Mouse (Mus musculus): Measurements from ENCODE around the gene Tcf25. TPM values are rescaled to one million over a fixed set of nuclear protein-coding genes. Genes with fewer than 3 reads are reported as not detected.

The Tcf25 gene
- polyA plus RNA-seq, 1 experiment: 659 TPM

GRCm38 (mm10) chr8:123404521-123404920 lies 31.0 kb downstream of the Tcf25 start:
- TF ChIP-seq POLR2A (IDR thresholded peaks at IDR 0.05; ENCODE audit: extremely low read depth, insufficient read depth, low read length) (no peak), CTCF (IDR thresholded peaks at IDR 0.05; ENCODE audit: extremely low read depth, insufficient read depth, low read length) (no peak)
- Histone ChIP-seq H3K4me1 (ENCODE audit: control insufficient read depth, insufficient read depth, low read length) (no peaks in the 10 kb centered on the region), H3K27ac (ENCODE audit: insufficient read depth, low read length) (no peak overlapping the region), H3K4me3 (ENCODE audit: insufficient read depth, low read length) (no peak overlapping the region)

DNA sequence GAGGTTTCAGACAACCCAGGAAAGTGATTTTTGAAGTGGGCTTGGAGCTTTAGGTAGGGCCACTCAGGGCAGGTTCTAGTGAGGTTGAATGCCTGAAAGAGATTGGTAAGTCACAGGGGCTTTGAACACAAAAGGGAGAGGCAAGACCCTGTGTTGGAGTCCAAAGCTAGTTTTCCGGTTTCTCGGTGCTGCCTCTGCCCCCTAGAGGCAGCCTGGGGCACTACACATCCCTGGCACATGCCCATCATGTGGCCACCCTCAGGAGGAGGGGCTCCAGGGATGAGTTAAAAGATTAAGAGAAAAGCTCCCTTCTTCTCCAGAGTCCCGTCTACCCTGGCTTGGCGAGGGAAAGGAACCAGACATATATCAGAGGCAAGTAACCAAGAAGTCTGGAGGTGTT lies 33.2 kb downstream of the Tcf25 start, which contains the start of gene Mc1r:
Mc1r (plus strand) TSS at position 322 of the 400 bp plus-strand sequence.
- H3K4me3 ChIP-seq (ENCODE audit: insufficient read depth, low read length): no peak within 1 kb of the TSS
- peaks cover 4% of the 10 kb centered on the region; the same call in 1 of the 2 replicates for H3K4me1 ChIP-seq (ENCODE audit: control insufficient read depth, insufficient read depth, low read length)
- TF ChIP-seq CTCF (IDR thresholded peaks at IDR 0.05; ENCODE audit: extremely low read depth, insufficient read depth, low read length) (peak; percentile 88), POLR2A (IDR thresholded peaks at IDR 0.05; ENCODE audit: extremely low read depth, insufficient read depth, low read length) (no peak)
- no peak within 1 kb of the TSS for H3K27ac ChIP-seq (ENCODE audit: insufficient read depth, low read length)

- no peak for TF ChIP-seq POLR2A (IDR thresholded peaks at IDR 0.05; ENCODE audit: extremely low read depth, insufficient read depth, low read length)
- TF ChIP-seq CTCF (IDR thresholded peaks at IDR 0.05; ENCODE audit: extremely low read depth, insufficient read depth, low read length): no peak
- H3K27ac ChIP-seq (ENCODE audit: insufficient read depth, low read length): no peak overlapping the region
- peaks cover 4% of the 10 kb centered on the region; the same call in 1 of the 2 replicates for H3K4me1 ChIP-seq (ENCODE audit: control insufficient read depth, insufficient read depth, low read length)
- no peak overlapping the region for H3K4me3 ChIP-seq (ENCODE audit: insufficient read depth, low read length)
Observed at GRCm38 (mm10) chr8:123407612-123408011, 34.1 kb downstream of the Tcf25 start.

DNA sequence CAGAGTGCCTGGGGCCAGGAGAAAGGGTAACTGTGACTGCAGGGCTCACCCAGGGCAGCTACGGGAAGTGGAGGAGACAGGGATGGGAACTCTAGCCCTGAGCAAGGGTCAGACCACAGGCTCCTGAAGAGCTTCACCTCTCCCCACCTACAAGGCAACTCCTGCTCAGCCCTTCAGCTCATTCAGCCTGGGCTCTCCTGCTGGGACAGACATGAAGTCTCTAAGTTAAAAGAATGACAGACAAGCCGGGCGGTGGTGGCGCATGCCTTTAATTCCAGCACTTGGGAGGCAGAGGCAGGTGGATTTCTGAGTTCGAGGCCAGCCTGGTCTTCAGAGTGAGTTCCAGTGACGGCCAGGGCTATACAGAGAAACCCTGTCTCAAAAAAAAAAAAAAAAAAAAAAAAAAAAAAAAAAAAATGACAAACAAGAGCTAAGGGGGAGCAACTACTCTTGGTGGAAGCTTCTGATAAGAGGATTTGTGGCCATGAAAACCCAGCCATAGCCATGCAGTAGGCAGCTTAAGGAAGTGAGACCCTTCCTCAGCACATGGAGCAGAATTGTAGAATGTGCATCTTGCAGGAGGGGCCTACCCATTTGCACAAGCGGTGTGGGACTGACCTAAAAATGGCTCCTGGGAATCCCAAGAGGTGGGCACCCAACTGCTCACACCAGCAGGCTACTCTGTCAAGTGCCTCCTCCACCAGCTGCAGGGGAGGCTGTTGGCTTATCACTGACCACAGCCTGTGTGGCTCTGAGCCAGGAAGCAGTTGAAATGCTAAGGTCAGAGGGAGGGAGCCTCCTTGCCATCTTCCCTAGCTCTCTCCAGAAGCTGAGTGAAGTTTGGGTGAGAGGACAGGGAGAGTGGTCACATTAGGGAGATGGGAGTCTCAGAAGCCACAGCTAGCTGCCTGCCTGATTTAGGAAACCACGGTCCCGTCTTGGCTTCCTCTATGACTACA lies 35.3 kb downstream of the Tcf25 start:
- Histone ChIP-seq H3K4me3 (ENCODE audit: insufficient read depth, low read length) (no peak overlapping the region), H3K27ac (ENCODE audit: insufficient read depth, low read length) (no peak overlapping the region), H3K4me1 (ENCODE audit: control insufficient read depth, insufficient read depth, low read length) (peaks cover 5% of the 10 kb centered on the region; the same call in 1 of the 2 replicates)
- TF ChIP-seq CTCF (IDR thresholded peaks at IDR 0.05; ENCODE audit: extremely low read depth, insufficient read depth, low read length) (no peak), POLR2A (IDR thresholded peaks at IDR 0.05; ENCODE audit: extremely low read depth, insufficient read depth, low read length) (no peak)

DNA sequence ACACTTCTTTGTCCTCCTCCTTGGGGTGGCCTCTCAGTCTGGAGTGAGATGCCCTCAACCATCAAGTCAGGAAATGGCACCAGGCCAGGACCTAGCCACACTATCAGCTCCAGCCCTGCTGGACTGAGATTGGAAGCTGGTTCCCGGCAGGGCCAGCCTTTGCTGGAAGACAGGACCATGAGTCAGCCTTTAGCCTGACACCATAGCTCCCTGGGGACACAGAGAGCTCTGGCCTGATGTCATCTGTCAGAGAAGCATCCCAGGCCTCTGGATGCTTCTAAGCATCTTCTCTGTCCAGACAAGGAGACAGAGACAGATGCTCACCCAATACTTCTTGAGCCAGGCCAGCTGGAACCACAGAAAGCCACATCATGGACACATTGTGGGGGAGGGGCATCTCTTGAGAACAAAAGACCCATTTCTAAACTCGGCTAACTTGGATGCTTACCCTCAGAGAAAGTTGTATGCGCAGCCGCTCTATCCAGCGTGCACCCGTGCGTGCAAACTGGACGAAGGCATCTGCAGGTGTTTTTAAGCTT lies 36.6 kb downstream of the Tcf25 start:
- Histone ChIP-seq H3K27ac (ENCODE audit: insufficient read depth, low read length) (0 out of 2 replicates have a peak overlapping the region, but pooled peaks have one; percentile 9), H3K4me1 (ENCODE audit: control insufficient read depth, insufficient read depth, low read length) (peaks cover 5% of the 10 kb centered on the region; the same call in 1 of the 2 replicates), H3K4me3 (ENCODE audit: insufficient read depth, low read length) (peak overlapping the region; percentile 99; the same call in 1 of the 2 replicates)
- TF ChIP-seq CTCF (IDR thresholded peaks at IDR 0.05; ENCODE audit: extremely low read depth, insufficient read depth, low read length): no peak
- TF ChIP-seq POLR2A (IDR thresholded peaks at IDR 0.05; ENCODE audit: extremely low read depth, insufficient read depth, low read length): no peak

- H3K4me3 ChIP-seq (ENCODE audit: insufficient read depth, low read length): peak overlapping the region; percentile 99
- no peak for TF ChIP-seq POLR2A (IDR thresholded peaks at IDR 0.05; ENCODE audit: extremely low read depth, insufficient read depth, low read length)
- TF ChIP-seq CTCF (IDR thresholded peaks at IDR 0.05; ENCODE audit: extremely low read depth, insufficient read depth, low read length): no peak
Observed at GRCm38 (mm10) chr8:123410788-123411187, 37.2 kb downstream of the Tcf25 start.

DNA sequence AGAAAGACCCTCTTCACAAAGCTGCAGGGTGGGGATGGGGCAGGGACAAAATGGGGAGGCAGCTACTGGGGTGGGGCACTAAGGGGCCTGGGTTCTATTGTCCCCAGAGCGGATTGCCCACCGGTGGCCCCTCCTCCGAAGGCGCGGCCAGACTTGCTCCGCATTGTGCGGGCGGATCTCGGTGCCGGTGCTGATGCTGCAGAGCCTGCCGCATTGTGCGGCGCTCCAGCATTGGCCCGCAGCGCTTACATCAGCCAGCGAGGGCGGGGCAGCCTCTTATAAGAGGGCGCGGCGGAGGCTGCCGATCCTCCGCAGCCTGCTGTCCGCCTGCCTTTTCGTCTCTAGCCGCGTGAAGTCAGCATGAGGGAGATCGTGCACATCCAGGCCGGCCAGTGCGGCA lies 37.7 kb downstream of the Tcf25 start, which contains the start of gene Tubb3:
Tubb3 (plus strand) TSS at position 179 of the 400 bp plus-strand sequence.
- Histone ChIP-seq H3K4me1 (ENCODE audit: control insufficient read depth, insufficient read depth, low read length) (peaks cover 5% of the 10 kb centered on the region; the same call in 1 of the 2 replicates), H3K4me3 (ENCODE audit: insufficient read depth, low read length) (peak within 1 kb of the TSS; percentile 99), H3K27ac (ENCODE audit: insufficient read depth, low read length) (peak within 1 kb of the TSS; percentile 80)
- TF ChIP-seq CTCF (IDR thresholded peaks at IDR 0.05; ENCODE audit: extremely low read depth, insufficient read depth, low read length): no peak
- TF ChIP-seq POLR2A (IDR thresholded peaks at IDR 0.05; ENCODE audit: extremely low read depth, insufficient read depth, low read length): peak; percentile 97

More at GRCm38 (mm10) chr8:123410788-123411187, 37.2 kb downstream of the Tcf25 start:
- peaks cover 5% of the 10 kb centered on the region; the same call in 1 of the 2 replicates for H3K4me1 ChIP-seq (ENCODE audit: control insufficient read depth, insufficient read depth, low read length)
- peak overlapping the region; percentile 54; the same call in 1 of the 2 replicates for H3K27ac ChIP-seq (ENCODE audit: insufficient read depth, low read length)

- peak overlapping the region; percentile 80 for H3K27ac ChIP-seq (ENCODE audit: insufficient read depth, low read length)
- peak overlapping the region; percentile 99 for H3K4me3 ChIP-seq (ENCODE audit: insufficient read depth, low read length)
- no peak for TF ChIP-seq POLR2A (IDR thresholded peaks at IDR 0.05; ENCODE audit: extremely low read depth, insufficient read depth, low read length)
- TF ChIP-seq CTCF (IDR thresholded peaks at IDR 0.05; ENCODE audit: extremely low read depth, insufficient read depth, low read length): no peak
- H3K4me1 ChIP-seq (ENCODE audit: control insufficient read depth, insufficient read depth, low read length): peaks cover 5% of the 10 kb centered on the region; the same call in 1 of the 2 replicates
Observed at GRCm38 (mm10) chr8:123411781-123412327, 38.3 kb downstream of the Tcf25 start.

- Histone ChIP-seq H3K27ac (ENCODE audit: insufficient read depth, low read length) (peak overlapping the region; percentile 80), H3K4me1 (ENCODE audit: control insufficient read depth, insufficient read depth, low read length) (peaks cover 5% of the 10 kb centered on the region; the same call in 1 of the 2 replicates), H3K4me3 (ENCODE audit: insufficient read depth, low read length) (peak overlapping the region; percentile 99)
- peak; percentile 63; the same call in 1 of the 2 replicates for TF ChIP-seq POLR2A (IDR thresholded peaks at IDR 0.05; ENCODE audit: extremely low read depth, insufficient read depth, low read length)
- no peak for TF ChIP-seq CTCF (IDR thresholded peaks at IDR 0.05; ENCODE audit: extremely low read depth, insufficient read depth, low read length)
Observed at GRCm38 (mm10) chr8:123412560-123413170, 39.1 kb downstream of the Tcf25 start.
